Mouse (Mus musculus): Measurements from ENCODE around the gene Nup205.

- TF ChIP-seq EP300 (IDR thresholded peaks at IDR 0.05) (no peak), CTCF (IDR thresholded peaks at IDR 0.05) (no peak)
These were observed 119.8 kb downstream of the Nup205 start for GRCm38 (mm10) chr6:35297001-35297400.

Data from lung, postnatal 0 days (tissue).